Mouse (Mus musculus): Measurements from ENCODE around the gene Smap2. TPM values are rescaled to one million over a fixed set of nuclear protein-coding genes. Genes with fewer than 3 reads are reported as not detected.

Gene Smap2
- total RNA-seq, 1 experiment: 8.3 TPM

DNA sequence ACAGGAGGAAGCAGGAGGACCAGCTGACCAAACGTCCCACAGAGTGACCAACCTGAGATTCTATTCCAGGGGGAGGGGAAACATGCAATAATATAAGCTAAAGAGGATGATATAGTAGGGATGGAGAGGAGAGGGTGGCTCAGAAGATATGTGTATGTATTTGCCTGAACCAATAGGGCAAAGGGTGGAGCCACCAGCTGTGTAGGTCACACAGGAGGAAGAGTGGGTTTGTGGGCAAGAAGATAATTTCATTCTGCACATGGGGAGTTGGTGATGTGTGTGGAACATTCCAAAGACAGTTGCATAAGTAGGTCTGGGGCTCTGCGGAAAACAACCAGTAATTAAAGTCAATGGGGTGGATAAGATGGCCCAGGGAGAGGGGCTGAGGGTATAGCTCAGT lies 8.6 kb upstream of the Smap2 start:
- no peak overlapping the region for H3K9ac ChIP-seq (ENCODE audit: insufficient read depth, low read depth, low read length, poor library complexity, severe bottlenecking)
- H3K4me3 ChIP-seq (ENCODE audit: insufficient read depth in 1 of 2, low read depth in 1 of 2, low read length in 2 of 2, poor library complexity in 1 of 2, severe bottlenecking in 1 of 2): no peak overlapping the region
- H3K9me3 ChIP-seq (ENCODE audit: control insufficient read depth, insufficient read depth, low read depth, low read length): no peaks in the 10 kb centered on the region
- no peak for TF ChIP-seq ZNF384 (IDR thresholded peaks at IDR 0.05; ENCODE audit: low read depth, low read length)
- TF ChIP-seq ZC3H11A (IDR thresholded peaks at IDR 0.05; ENCODE audit: borderline replicate concordance, low read depth, low read length): no peak
- H3K27ac ChIP-seq (ENCODE audit: insufficient read depth, low read depth, low read length, poor library complexity, severe bottlenecking): no peak overlapping the region
- no peaks in the 10 kb centered on the region for H3K36me3 ChIP-seq (ENCODE audit: control insufficient read depth, insufficient read depth, low read length, poor library complexity, severe bottlenecking)
- in situ Hi-C loops (cut with MboI; ENCODE audit: low sequenced_read_pairs in 2 of 2, unreplicated experiment in 2 of 2): no loop called here
- H3K4me1 ChIP-seq (ENCODE audit: control insufficient read depth in 2 of 2, insufficient read depth in 2 of 2, low read length in 2 of 2, poor library complexity in 1 of 2): peaks cover 3 to 7% of the 10 kb centered on the region in 2 experiments; a peak in 2 of 4 replicates
- DNase-seq (ENCODE audit: low read depth, low spot score): no peak

DNA sequence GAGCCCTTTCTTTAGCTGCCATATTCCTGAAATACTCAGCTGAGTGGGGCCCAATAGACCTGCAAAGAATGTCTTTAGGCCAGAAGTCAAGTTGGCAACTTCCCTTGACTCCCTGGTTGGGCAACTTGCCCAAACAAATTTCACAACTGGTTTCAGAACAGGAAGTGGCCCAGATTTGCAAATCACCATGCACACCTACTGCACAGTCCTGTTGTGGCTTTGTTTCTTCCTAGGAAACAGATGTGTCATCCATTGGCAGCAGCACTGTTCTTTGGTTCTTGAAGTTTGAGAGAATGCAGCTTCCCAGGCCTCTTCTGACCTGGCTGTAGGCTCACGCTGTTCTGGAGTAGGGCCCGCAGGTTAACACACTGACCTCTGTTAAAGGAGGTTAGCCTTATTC lies 6.9 kb upstream of the Smap2 start:
- Histone ChIP-seq H3K27ac (ENCODE audit: insufficient read depth, low read depth, low read length, poor library complexity, severe bottlenecking) (no peak overlapping the region), H3K4me1 (ENCODE audit: control insufficient read depth in 2 of 2, insufficient read depth in 2 of 2, low read length in 2 of 2, poor library complexity in 1 of 2) (peaks cover 3 to 9% of the 10 kb centered on the region in 2 experiments; a peak in 2 of 4 replicates), H3K9me3 (ENCODE audit: control insufficient read depth, insufficient read depth, low read depth, low read length) (no peaks in the 10 kb centered on the region), H3K36me3 (ENCODE audit: control insufficient read depth, insufficient read depth, low read length, poor library complexity, severe bottlenecking) (no peaks in the 10 kb centered on the region), H3K9ac (ENCODE audit: insufficient read depth, low read depth, low read length, poor library complexity, severe bottlenecking) (no peak overlapping the region), H3K4me3 (ENCODE audit: insufficient read depth in 1 of 2, low read depth in 1 of 2, low read length in 2 of 2, poor library complexity in 1 of 2, severe bottlenecking in 1 of 2) (no peak overlapping the region)
- TF ChIP-seq CHD2 (IDR thresholded peaks at IDR 0.05; ENCODE audit: low read depth, low read length) (no peak), HCFC1 (IDR thresholded peaks at IDR 0.05; ENCODE audit: borderline replicate concordance, insufficient read depth, low read length) (no peak), ZNF384 (IDR thresholded peaks at IDR 0.05; ENCODE audit: low read depth, low read length) (no peak), MAFK (IDR thresholded peaks at IDR 0.05; ENCODE audit: insufficient read depth, low read depth, low read length) (no peak)
- no peak for DNase-seq (ENCODE audit: low read depth, low spot score)
- in situ Hi-C loops (cut with MboI; ENCODE audit: low sequenced_read_pairs in 2 of 2, unreplicated experiment in 2 of 2): no loop called here

DNA sequence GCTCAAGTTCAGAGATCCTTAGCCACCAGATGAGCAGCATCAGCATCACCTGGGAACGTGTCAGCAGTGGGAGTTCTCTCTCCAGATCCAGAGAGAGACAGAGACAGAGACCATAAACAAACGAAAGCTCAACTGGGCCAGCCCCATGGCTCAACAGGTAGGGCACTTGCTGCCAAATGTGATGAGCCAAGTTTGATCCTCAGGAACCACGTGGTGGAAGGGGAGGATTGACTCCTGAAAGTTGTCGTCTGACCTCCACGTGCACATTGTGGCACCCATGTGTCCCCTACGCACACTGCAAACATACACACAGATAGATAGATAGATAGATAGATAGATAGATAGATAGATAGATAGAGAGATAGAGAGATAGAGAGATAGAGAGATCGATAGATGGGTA lies 6.4 kb upstream of the Smap2 start:
- TF ChIP-seq MAFK (IDR thresholded peaks at IDR 0.05; ENCODE audit: insufficient read depth, low read depth, low read length) (no peak), ZNF384 (IDR thresholded peaks at IDR 0.05; ENCODE audit: low read depth, low read length) (no peak), ZC3H11A (IDR thresholded peaks at IDR 0.05; ENCODE audit: borderline replicate concordance, low read depth, low read length) (no peak), CHD2 (IDR thresholded peaks at IDR 0.05; ENCODE audit: low read depth, low read length) (no peak), HCFC1 (IDR thresholded peaks at IDR 0.05; ENCODE audit: borderline replicate concordance, insufficient read depth, low read length) (no peak)
- Histone ChIP-seq H3K9me3 (ENCODE audit: control insufficient read depth, insufficient read depth, low read depth, low read length) (no peaks in the 10 kb centered on the region), H3K4me1 (ENCODE audit: control insufficient read depth in 2 of 2, insufficient read depth in 2 of 2, low read length in 2 of 2, poor library complexity in 1 of 2) (peaks cover 1 to 9% of the 10 kb centered on the region in 2 experiments; a peak in 2 of 4 replicates), H3K36me3 (ENCODE audit: control insufficient read depth, insufficient read depth, low read length, poor library complexity, severe bottlenecking) (no peaks in the 10 kb centered on the region), H3K9ac (ENCODE audit: insufficient read depth, low read depth, low read length, poor library complexity, severe bottlenecking) (no peak overlapping the region), H3K4me3 (ENCODE audit: insufficient read depth in 1 of 2, low read depth in 1 of 2, low read length in 2 of 2, poor library complexity in 1 of 2, severe bottlenecking in 1 of 2) (no peak overlapping the region), H3K27ac (ENCODE audit: insufficient read depth, low read depth, low read length, poor library complexity, severe bottlenecking) (no peak overlapping the region)
- in situ Hi-C loops (cut with MboI; ENCODE audit: low sequenced_read_pairs in 2 of 2, unreplicated experiment in 2 of 2): no loop called here
- DNase-seq (ENCODE audit: low read depth, low spot score): no peak

DNA sequence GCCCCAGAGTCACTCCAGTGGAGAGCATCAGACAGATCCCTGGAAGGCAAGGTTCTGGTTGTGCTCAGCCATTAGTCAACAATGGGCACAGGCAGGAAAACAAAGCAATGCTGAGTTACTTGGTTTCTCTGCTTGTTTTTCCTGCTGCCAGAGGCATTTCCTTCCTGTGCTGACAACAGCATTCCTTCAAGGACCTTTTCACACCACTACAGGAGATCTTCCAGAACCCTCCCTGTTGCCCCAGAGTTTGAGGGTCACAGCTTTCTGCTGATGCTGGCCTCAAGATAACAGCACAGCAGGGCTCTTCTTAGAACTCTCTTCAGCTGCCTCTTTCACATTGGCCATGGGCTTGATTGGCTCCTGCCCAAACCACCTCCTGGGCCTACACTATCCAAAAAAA lies 4.9 kb upstream of the Smap2 start:
- Histone ChIP-seq H3K27ac (ENCODE audit: insufficient read depth, low read depth, low read length, poor library complexity, severe bottlenecking) (no peak overlapping the region), H3K9ac (ENCODE audit: insufficient read depth, low read depth, low read length, poor library complexity, severe bottlenecking) (no peak overlapping the region), H3K4me1 (ENCODE audit: control insufficient read depth in 2 of 2, insufficient read depth in 2 of 2, low read length in 2 of 2, poor library complexity in 1 of 2) (peaks cover 1 to 10% of the 10 kb centered on the region in 2 experiments; a peak in 2 of 4 replicates), H3K4me3 (ENCODE audit: insufficient read depth in 1 of 2, low read depth in 1 of 2, low read length in 2 of 2, poor library complexity in 1 of 2, severe bottlenecking in 1 of 2) (no peak overlapping the region), H3K9me3 (ENCODE audit: control insufficient read depth, insufficient read depth, low read depth, low read length) (no peaks in the 10 kb centered on the region), H3K36me3 (ENCODE audit: control insufficient read depth, insufficient read depth, low read length, poor library complexity, severe bottlenecking) (no peaks in the 10 kb centered on the region)
- in situ Hi-C loops (cut with MboI; ENCODE audit: low sequenced_read_pairs in 2 of 2, unreplicated experiment in 2 of 2): no loop called here
- no peak for DNase-seq (ENCODE audit: low read depth, low spot score)
- TF ChIP-seq ZNF384 (IDR thresholded peaks at IDR 0.05; ENCODE audit: low read depth, low read length): no peak
- no peak for TF ChIP-seq CHD2 (IDR thresholded peaks at IDR 0.05; ENCODE audit: low read depth, low read length)
- TF ChIP-seq ZC3H11A (IDR thresholded peaks at IDR 0.05; ENCODE audit: borderline replicate concordance, low read depth, low read length): no peak
- no peak for TF ChIP-seq MAFK (IDR thresholded peaks at IDR 0.05; ENCODE audit: insufficient read depth, low read depth, low read length)
- no peak for TF ChIP-seq HCFC1 (IDR thresholded peaks at IDR 0.05; ENCODE audit: borderline replicate concordance, insufficient read depth, low read length)
